Mouse (Mus musculus): ENCODE measurements around the gene Fcho2. TPM values are rescaled to one million over a fixed set of nuclear protein-coding genes. Genes with fewer than 3 reads are reported as not detected.
A peak's percentile ranks its signal among the peaks of the same experiment; 100 is the strongest.

The Fcho2 gene
- total RNA-seq (2012; rRNA removed) (3.0 and 3.2 TPM in 2 replicates), total RNA-seq (2014; rRNA removed) (5.6 and 6.7 TPM in 2 replicates), polyA plus RNA-seq (2012; ENCODE audit: insufficient read length, low read depth) (8.2 and 9.0 TPM in 2 replicates)

GRCm38 (mm10) chr13:98815147-98815785 lies at the start of gene Fcho2:
Gene Fcho2, minus strand, starts transcription at chr13:98815449.
- peak within 1 kb of the TSS; percentile 86 to 95 (median 92) for H3K4me3 ChIP-seq (replicated peaks in 1 of 3; ENCODE audit: low read depth in 2 of 3, low read length in 2 of 3, poor library complexity in 1 of 3)
- H3K9me3 ChIP-seq (replicated peaks; ENCODE audit: low read length): no peaks in the 10 kb centered on the region
- no peaks in the 10 kb centered on the region for H3K36me3 ChIP-seq (replicated peaks in 1 of 2; ENCODE audit: control insufficient read depth in 1 of 2, insufficient read depth in 1 of 2, low read length in 1 of 2)
- DNase-seq (ENCODE audit: extremely low read depth): peak; percentile 94
- TF ChIP-seq MXI1 (IDR thresholded peaks at IDR 0.05; ENCODE audit: low read depth, low read length) (peak; percentile 77), ZMIZ1 (IDR thresholded peaks at IDR 0.05; ENCODE audit: low read depth, low read length) (peak; percentile 68), HCFC1 (IDR thresholded peaks at IDR 0.05; ENCODE audit: low read depth, low read length) (peak; percentile 59), ELF1 (IDR thresholded peaks at IDR 0.05; ENCODE audit: low read depth, low read length) (peak; percentile 70; the same call in 1 of the 2 replicates), RAD21 (IDR thresholded peaks at IDR 0.05; ENCODE audit: low read depth, low read length) (peak; percentile 38), MAFK (IDR thresholded peaks at IDR 0.05; ENCODE audit: insufficient replicate concordance, low read length) (no peak), NRF1 (IDR thresholded peaks at IDR 0.05; ENCODE audit: low read depth, low read length) (peak; percentile 92), SMC3 (IDR thresholded peaks at IDR 0.05; ENCODE audit: low read depth, low read length) (peak; percentile 48), CHD2 (IDR thresholded peaks at IDR 0.05; ENCODE audit: low read length) (no peak), POLR2A (IDR thresholded peaks at IDR 0.05; ENCODE audit: low read depth, low read length) (peak; percentile 72), TCF12 (IDR thresholded peaks at IDR 0.05; ENCODE audit: low read depth, low read length) (peak; percentile 67), ZNF384 (IDR thresholded peaks at IDR 0.05; ENCODE audit: low read depth, low read length) (no peak), BHLHE40 (IDR thresholded peaks at IDR 0.05; ENCODE audit: low read depth, low read length) (peak; percentile 78), IRF4 (IDR thresholded peaks at IDR 0.05; ENCODE audit: low read depth, low read length) (0 out of 2 replicates have a peak, but pooled peaks have one; percentile 33), NELFE (IDR thresholded peaks at IDR 0.05; ENCODE audit: low read depth, low read length) (peak; percentile 60), MYC (IDR thresholded peaks at IDR 0.05; ENCODE audit: low read depth, low read length) (0 out of 2 replicates have a peak, but pooled peaks have one; percentile 22), JUND (conservative IDR thresholded peaks at IDR 0.05; ENCODE audit: low read depth, low read length) (no peak), ZC3H11A (IDR thresholded peaks at IDR 0.05; ENCODE audit: low read depth, low read length) (no peak), RCOR1 (conservative IDR thresholded peaks at IDR 0.05; ENCODE audit: low read depth, low read length) (peak; percentile 44; the same call in 1 of the 2 replicates), CHD1 (IDR thresholded peaks at IDR 0.05; ENCODE audit: low read depth, low read length) (peak; percentile 84; the same call in 1 of the 2 replicates), UBTF (IDR thresholded peaks at IDR 0.05; ENCODE audit: low read depth, low read length) (peak; percentile 49), KAT2A (IDR thresholded peaks at IDR 0.05; ENCODE audit: insufficient replicate concordance, low read length) (0 out of 2 replicates have a peak, but pooled peaks have one; percentile 13), ETS1 (conservative IDR thresholded peaks at IDR 0.05; ENCODE audit: low read depth, low read length) (0 out of 2 replicates have a peak, but pooled peaks have one; percentile 11), SIN3A (IDR thresholded peaks at IDR 0.05; ENCODE audit: low read length) (peak; percentile 71; the same call in 1 of the 2 replicates), MAZ (IDR thresholded peaks at IDR 0.05; ENCODE audit: low read depth, low read length) (peak; percentile 64; the same call in 1 of the 2 replicates), USF2 (conservative IDR thresholded peaks at IDR 0.05; ENCODE audit: low read depth, low read length) (no peak), MAX (IDR thresholded peaks at IDR 0.05; ENCODE audit: low read length) (peak; percentile 58), E2F4 (IDR thresholded peaks at IDR 0.05; ENCODE audit: insufficient replicate concordance, low read depth, low read length) (no peak), POLR2AphosphoS2 (IDR thresholded peaks at IDR 0.05; ENCODE audit: low read depth, low read length) (0 out of 2 replicates have a peak, but pooled peaks have one; percentile 39), MEF2A (IDR thresholded peaks at IDR 0.05; ENCODE audit: borderline replicate concordance, low read depth, low read length) (peak; percentile 24; the same call in 1 of the 2 replicates), CTCF (conservative IDR thresholded peaks at IDR 0.05 in 1 of 2, IDR thresholded peaks at IDR 0.05 in 1 of 2; ENCODE audit: low read depth in 2 of 2, low read length in 2 of 2) (peak in 1 of 2 experiments; percentile 86; a peak in 2 of 4 replicates)
- peak within 1 kb of the TSS; percentile 68 for H3K27ac ChIP-seq (ENCODE audit: insufficient read depth, low read depth)
- peaks cover 3 to 40% of the 10 kb centered on the region in 2 experiments; a peak in 2 of 4 replicates for H3K4me1 ChIP-seq (ENCODE audit: control insufficient read depth in 1 of 2, insufficient read depth in 2 of 2)
- in situ Hi-C loops (cut with MboI; ENCODE audit: low pct_ligation_motif_present, low pct_unique_long_range_greater_than_20kb, low sequenced_read_pairs): no loop called here
- H3K9ac ChIP-seq (ENCODE audit: insufficient read depth, low read depth): peak within 1 kb of the TSS; percentile 92
- dilution Hi-C loops (cut with MboI; ENCODE audit: extremely low pct_ligation_motif_present, extremely low pct_unique_long_range_greater_than_20kb, low sequenced_read_pairs): no loop called here
- H3K79me2 ChIP-seq (replicated peaks; ENCODE audit: control insufficient read depth, extremely low read depth, insufficient read depth, poor library complexity, severe bottlenecking): peaks cover 30% of the 10 kb centered on the region
- no peaks in the 10 kb centered on the region for H3K27me3 ChIP-seq (replicated peaks)
- H3K4me2 ChIP-seq (ENCODE audit: insufficient read depth, low read depth, poor library complexity, severe bottlenecking): peak within 1 kb of the TSS; percentile 89; the same call in 1 of the 2 replicates

Measured in CH12.LX (cell line).